Mouse (Mus musculus): ENCODE results near the gene Fam129a.

DNA sequence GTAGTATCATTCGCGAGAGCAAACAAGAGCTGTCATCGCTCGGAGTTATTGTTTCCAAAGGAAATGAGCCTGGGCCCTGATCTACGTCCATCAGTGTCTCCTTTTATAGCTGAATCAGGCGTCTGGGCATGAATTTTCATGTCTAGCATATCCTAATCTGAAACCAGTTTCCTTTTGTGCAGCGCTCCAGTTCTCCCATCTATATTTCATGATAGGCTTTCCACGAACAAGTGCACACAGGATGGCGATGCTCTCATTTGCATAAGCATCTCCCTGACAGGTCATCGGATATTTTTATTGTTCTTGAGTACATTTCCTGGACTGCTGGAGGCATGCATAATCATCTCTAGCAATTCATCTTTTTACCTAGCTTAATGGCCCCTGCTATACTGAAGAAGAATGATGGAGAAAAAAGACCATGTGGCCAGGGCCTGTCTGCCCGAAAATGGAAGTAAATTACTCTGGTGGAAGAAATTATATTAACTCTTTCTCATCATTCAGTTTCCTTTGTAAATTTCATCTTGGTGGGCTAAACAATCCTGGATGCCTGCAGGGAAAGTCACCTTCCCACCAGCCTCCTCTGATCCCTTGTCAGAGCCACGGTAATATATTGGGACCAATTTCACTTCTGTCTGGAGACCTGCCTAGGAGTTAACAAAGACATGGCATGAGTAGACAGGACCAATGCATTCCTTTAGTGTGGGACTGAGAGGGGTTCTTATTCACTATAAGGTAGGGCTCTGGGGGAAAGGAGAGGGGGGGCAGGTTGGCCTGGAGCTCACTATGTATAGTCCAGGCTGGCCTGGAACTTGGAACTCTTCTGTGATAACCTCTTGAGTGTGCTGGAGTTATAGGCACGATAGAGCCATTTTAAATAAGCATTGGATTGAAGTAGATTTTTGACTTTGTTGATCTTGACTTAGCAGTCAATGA, 21.4 kb downstream of the Fam129a start:
- TF ChIP-seq CTCF (IDR thresholded peaks at IDR 0.05): no peak
- TF ChIP-seq EP300 (IDR thresholded peaks at IDR 0.05): no peak

Data from lung, postnatal 0 days (tissue).